Mouse (Mus musculus) spleen, adult 2 months (tissue): ENCODE data around the gene Plekha5.

Source experiments
- CTCF ChIP-seq: fragments of 200-500 bp; IDR thresholded peaks from 2 replicates; pipeline ENCODE4 v1.5.1; 2011; ENCODE audit warnings: mild to moderate bottlenecking, inconsistent platforms; ENCODE audit not compliant: insufficient read depth, insufficient read length, insufficient replicate concordance; ENCODE audit errors: extremely low read depth
- POLR2A ChIP-seq: fragments of 200-500 bp; IDR thresholded peaks from 2 replicates; pipeline ENCODE4 v1.6.1; 2011; ENCODE audit warnings: low read depth, low read length, inconsistent platforms

GRCm38 (mm10) chr6:140498958-140499357 lies 75.1 kb downstream of the Plekha5 start:
- no peak for TF ChIP-seq CTCF
- no peak for TF ChIP-seq POLR2A
